Mouse (Mus musculus): ENCODE measurements at regions not wholly inside any gene's neighbourhood (a gene's known extent, or its start where the extent isn't known, plus 50 kb on each side); places are given as distances from the start of the nearest gene placed in this dataset.

GRCm38 (mm10) chr9:43983220-43983619 is 60.0 kb upstream of the Thy1 start:
- DNase-seq: no peak

- peak; percentile 53 to 77 for DNase-seq
These were observed 58.8 kb upstream of the Thy1 start for GRCm38 (mm10) chr9:43984181-43985062.

- no peak for DNase-seq
These were observed 55.2 kb upstream of the Thy1 start for GRCm38 (mm10) chr9:43987957-43988356.

DNA sequence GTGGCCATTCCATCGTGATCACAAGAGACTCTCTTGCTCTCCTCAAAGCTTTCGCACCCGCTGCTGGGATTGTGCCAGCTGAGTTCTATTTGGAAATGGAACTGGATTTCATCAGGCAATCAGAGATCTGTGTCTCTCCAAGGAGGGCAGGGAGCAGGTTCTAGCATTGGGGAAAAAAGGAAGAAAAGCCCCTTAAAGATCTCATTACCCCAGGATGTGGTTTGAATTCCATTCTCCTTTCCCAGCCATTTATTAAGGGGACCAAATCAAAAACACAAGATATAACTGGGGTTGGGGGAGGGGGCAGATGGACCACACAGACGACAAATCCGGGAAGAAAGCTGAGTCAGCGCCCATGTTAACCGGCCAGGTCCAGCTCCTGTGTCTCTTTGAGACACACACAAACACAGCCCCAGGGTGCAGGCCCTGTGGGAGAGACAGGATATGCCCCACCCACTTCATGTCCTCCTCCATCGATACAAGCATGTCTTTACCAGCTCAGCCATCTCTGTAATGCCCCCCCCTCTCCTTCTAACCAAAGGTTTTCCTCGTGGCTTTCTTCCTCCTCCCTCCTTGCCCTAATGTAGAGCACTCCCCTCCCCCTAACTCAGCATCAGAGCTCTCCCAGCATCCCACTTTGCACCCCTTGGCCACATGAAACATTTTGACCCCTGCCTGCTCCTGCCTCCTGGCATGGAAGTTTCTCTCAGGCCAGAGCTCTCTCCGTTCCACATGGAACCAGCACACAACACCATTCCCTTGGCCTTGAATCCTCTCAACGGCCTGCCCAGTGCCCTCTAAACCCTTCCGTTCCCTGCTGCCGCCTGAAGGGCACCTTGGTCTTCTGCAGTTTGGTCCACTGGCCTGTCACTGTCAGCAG is 54.0 kb upstream of the Thy1 start:
- no peak for DNase-seq

DNA sequence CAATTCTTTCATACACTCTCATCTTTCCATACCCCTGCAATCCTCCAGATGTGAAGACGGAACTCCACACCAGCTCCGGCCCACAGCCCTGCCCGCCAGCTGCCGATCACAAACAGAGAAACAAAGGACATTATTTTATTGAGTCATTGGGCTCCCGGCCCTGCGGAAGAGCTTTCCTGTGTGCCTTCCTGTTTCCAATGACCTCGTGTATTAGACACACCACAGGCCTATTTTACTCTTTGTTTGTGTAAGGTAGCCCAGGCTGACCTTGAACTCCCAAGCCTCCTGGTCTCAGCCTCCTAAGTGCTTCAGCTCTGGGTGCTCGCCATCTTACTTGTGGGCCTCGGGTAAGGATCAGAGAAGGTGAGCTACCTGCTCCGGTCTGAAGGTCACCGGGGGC is 53.1 kb upstream of the Thy1 start:
- no peak for DNase-seq

DNA sequence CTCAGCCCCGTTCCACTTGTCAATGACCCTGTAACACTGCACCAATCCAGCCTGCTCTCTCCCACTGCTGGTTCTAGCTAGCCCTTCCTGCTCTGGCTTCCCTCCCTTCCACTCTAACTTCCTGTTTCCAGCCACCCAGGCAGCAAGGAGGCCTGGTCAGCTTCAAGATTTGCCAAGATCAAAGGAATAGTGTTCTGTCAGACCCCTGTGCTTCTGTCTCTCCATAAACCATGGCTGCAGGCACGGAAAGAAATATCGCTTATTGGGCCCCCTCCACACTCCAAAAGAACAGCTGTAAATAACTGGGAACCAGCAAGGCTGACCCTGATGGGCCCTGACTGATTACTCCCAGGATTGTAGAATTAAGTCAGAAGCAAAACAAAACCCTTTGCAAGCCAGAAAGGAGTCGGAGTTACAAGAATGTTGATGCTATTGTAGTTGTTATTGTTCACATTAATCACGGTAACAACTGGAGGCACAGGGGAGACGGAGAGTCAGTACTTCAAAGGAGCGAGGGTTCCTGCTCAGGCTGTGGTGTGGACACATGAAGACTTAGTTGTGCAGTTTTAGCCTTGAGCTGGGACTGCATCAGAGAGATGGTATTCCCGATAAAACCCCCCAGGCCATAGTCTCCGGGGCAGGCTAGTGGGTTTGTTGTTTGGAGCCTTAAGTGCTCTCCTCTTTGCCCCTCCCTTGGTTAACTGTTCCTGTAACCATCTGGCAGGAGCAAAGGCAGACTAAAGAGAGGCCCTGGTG is 49.8 kb upstream of the Thy1 start:
- DNase-seq: no peak
